Mouse (Mus musculus) kidney, adult 2 months (tissue): ENCODE measurements at regions not wholly inside any gene's neighbourhood (a gene's known extent, or its start where the extent isn't known, plus 50 kb on each side); places are given as distances from the start of the nearest gene placed in this dataset.

Experiments
- DNase-seq: peaks from one replicate; pipeline ENCODE4 v3.0.0; 2021
- H3K27ac ChIP-seq: fragments of 200-500 bp; 2 replicates; pipeline ENCODE4 v1.5.1; 2012; ENCODE audit warnings: low read depth, low read length, control low read depth, inconsistent platforms; ENCODE audit not compliant: insufficient read depth
- H3K27me3 ChIP-seq: fragments of 200-500 bp; replicated peaks from 2 replicates; pipeline ENCODE4 v1.6.1; 2012; ENCODE audit warnings: mild to moderate bottlenecking, moderate library complexity, low read length, inconsistent platforms; ENCODE audit not compliant: control insufficient read depth, insufficient read depth
- H3K36me3 ChIP-seq: fragments of 200-500 bp; 2 replicates; pipeline ENCODE4 v1.6.1; 2012; ENCODE audit warnings: mild to moderate bottlenecking, moderate library complexity, low read length, inconsistent platforms; ENCODE audit not compliant: control insufficient read depth, insufficient read depth
- H3K4me1 ChIP-seq: fragments of 200-500 bp; 2 replicates; pipeline ENCODE4 v1.6.1; 2011; ENCODE audit warnings: low read length; ENCODE audit not compliant: control insufficient read depth, insufficient read depth
- H3K4me3 ChIP-seq: fragments of 200-500 bp; 2 replicates; pipeline ENCODE4 v1.5.1; 2011; ENCODE audit warnings: mild to moderate bottlenecking, low read depth, low read length, control low read depth; ENCODE audit not compliant: insufficient read depth
- CTCF ChIP-seq: fragments of 200-500 bp; conservative IDR thresholded peaks from 2 replicates; pipeline ENCODE4 v1.5.1; 2011; ENCODE audit warnings: low read depth, mild to moderate bottlenecking, control low read depth, low read length, moderate library complexity, mixed read lengths; ENCODE audit not compliant: insufficient read depth, insufficient read length
- POLR2A ChIP-seq: fragments of 200-500 bp; IDR thresholded peaks from one replicate; pipeline ENCODE4 v1.6.1; 2011; ENCODE audit warnings: low read depth, low read length, control low read depth
- WGBS: fragments of 180-500 bp; shearing (Covaris S2); methylation state at CpG from one replicate; pipeline ENCODE4 v1.1.7; 2018; 5-methylcytosine and 5-hydroxymethylcytosine counted together

DNA sequence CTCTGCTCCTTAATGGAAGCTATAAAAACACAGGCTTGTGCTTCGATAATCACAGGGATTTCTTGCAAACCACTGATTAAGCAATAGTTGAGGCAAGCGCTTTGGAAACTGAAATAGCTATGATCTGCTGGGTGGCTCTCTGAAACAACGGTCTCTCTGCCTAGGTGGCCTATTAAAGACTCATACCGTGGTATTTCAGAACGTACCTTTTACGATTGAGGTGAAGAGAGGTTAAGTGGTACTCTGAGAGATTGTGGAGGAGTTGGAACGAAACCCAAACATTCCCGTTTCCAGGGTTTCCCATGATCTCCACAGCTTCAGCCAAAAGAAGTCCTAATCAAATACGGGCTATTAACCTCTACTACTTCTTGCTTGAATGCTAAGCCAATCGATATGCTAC, 212.2 kb downstream of the Actr3 start:
- H3K27me3 ChIP-seq, result no peaks in the 10 kb centered on the region
- no peak for DNase-seq
- no peaks in the 10 kb centered on the region for H3K36me3 ChIP-seq
- no peak overlapping the region for H3K27ac ChIP-seq
- H3K4me1 ChIP-seq, result no peaks in the 10 kb centered on the region
- no peak for TF ChIP-seq CTCF
- TF ChIP-seq POLR2A, result no peak
- WGBS, result 42% methylated on average over 10 of the region's 10 CpGs
- H3K4me3 ChIP-seq, result no peak overlapping the region

GRCm38 (mm10) chr1:125216192-125216591, 219.3 kb downstream of the Actr3 start:
- Histone ChIP-seq H3K4me1 (no peaks in the 10 kb centered on the region), H3K36me3 (no peaks in the 10 kb centered on the region), H3K27me3 (no peaks in the 10 kb centered on the region), H3K4me3 (no peak overlapping the region), H3K27ac (no peak overlapping the region)
- DNase-seq, result no peak
- no peak for TF ChIP-seq CTCF
- TF ChIP-seq POLR2A, result no peak
- WGBS, result 44% methylated on average over 6 of the region's 6 CpGs

DNA sequence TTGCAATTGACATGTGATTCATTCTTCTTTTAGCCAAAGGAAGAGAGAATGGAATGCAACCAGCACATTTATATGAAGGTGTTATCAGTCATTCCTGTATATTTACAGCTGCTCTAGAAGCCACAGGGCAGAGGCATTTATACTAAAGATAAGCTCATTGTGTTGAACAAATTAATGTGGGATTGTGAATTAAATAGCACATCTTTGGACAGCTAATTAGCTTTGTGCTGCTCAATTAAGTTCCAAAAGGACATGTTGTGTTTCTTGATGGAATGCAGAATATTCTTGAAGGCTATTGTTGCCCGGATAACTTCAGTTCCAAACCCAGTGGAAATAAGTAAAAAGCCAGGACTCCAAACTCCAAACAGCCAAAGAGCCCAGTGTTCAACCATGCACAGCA, 248.4 kb downstream of the Actr3 start:
- Histone ChIP-seq H3K27me3 (no peaks in the 10 kb centered on the region), H3K36me3 (no peaks in the 10 kb centered on the region), H3K4me1 (no peaks in the 10 kb centered on the region), H3K27ac (no peak overlapping the region), H3K4me3 (no peak overlapping the region)
- TF ChIP-seq POLR2A, result no peak
- no peak for TF ChIP-seq CTCF
- DNase-seq, result no peak
- 63% methylated on average over 1 of the region's 1 CpGs for WGBS

DNA sequence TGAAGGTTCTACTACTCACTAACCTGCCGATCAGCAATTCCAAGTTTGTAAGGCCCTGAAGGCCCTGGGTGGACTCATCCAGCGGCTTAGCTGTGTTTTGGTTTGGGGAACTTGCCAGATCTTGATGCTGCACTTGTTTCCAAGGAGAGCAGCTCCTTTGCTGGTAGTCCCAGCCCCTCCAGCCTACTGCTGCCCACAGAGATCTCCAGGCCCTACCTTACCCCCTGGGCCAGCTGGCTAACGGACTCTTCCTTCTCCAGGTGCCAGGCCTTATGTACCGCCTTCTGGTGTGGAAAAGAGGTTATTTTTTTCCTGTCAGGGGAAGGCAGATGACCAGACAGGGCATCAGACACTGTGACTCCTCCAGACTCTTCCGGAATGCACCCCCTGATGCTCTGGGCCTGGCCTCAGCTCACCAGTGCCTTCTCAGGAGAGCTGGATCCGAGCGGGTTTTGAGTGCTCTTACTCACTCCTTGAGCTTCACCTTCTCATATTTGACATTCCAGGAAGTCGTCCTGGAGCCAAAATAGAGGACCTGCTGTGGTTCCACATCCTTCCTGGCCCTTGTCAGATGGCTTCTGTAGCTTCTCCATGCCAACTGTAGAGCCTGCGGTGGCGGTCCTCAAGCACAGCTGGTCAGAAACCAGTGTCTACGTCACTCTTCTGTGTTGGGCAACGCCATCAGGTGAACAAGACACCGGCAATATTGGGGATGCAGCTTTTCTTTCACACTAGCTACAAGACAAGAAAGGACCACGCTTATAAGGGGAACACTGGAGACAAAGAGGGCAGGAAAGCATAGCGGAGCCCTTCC, 259.2 kb downstream of the Actr3 start:
- Histone ChIP-seq H3K4me3 (no peak overlapping the region), H3K4me1 (no peaks in the 10 kb centered on the region), H3K36me3 (no peaks in the 10 kb centered on the region), H3K27me3 (no peaks in the 10 kb centered on the region), H3K27ac (no peak overlapping the region)
- no peak for TF ChIP-seq POLR2A
- TF ChIP-seq CTCF, result no peak
- DNase-seq, result no peak
- WGBS, result 90% methylated on average over 15 of the region's 15 CpGs

DNA sequence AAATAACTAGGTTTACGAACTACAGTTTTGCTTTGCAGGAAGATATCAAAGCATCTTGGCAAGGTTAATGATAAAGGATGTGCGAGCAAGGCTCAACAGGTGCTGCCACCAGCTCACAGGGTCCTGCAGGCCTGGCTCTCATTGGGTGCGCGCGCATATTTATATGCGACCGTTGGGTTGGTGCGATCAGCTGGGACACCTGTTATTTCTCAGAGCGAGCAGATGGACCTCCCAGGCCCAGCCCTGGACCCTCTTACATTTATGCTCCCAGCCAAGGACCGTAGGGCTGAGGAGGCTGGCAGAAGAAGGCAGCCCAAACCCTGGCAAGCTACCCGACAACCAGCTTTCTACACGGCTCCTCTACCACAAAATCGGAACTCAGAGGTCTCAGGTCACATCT, 260.8 kb downstream of the Actr3 start:
- no peak overlapping the region for H3K4me3 ChIP-seq
- H3K27ac ChIP-seq, result no peak overlapping the region
- no peaks in the 10 kb centered on the region for H3K4me1 ChIP-seq
- WGBS, result 94% methylated on average over 13 of the region's 13 CpGs
- H3K36me3 ChIP-seq, result no peaks in the 10 kb centered on the region
- no peaks in the 10 kb centered on the region for H3K27me3 ChIP-seq
- TF ChIP-seq POLR2A (no peak), CTCF (no peak)
- no peak for DNase-seq

DNA sequence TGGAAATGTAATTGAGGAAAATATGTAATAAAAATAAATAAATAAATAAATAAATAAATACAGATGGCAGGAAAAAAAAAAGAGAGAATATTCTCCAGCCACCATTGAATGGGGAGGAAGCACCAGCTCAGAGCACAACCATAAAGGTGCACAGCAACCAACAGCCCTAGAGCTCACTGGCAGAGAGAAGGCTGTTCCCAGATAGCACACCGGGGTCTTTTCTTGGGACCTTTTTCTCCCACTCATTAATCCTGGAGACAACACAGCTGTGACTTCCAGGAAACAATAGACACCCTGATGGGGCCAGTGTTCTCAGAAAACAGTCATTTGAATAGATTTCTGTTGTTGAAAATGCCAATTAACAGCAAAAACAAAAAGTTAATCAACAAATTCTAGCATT, 263.1 kb downstream of the Actr3 start:
- Histone ChIP-seq H3K27me3 (no peaks in the 10 kb centered on the region), H3K4me1 (no peaks in the 10 kb centered on the region), H3K36me3 (no peaks in the 10 kb centered on the region), H3K27ac (no peak overlapping the region), H3K4me3 (no peak overlapping the region)
- TF ChIP-seq CTCF, result no peak
- WGBS, result 23% methylated on average over 1 of the region's 1 CpGs
- DNase-seq, result no peak

GRCm38 (mm10) chr1:125165226-125165625, 270.3 kb downstream of the Actr3 start:
- no peaks in the 10 kb centered on the region for H3K36me3 ChIP-seq

More at GRCm38 (mm10) chr1:125165226-125165625, 270.3 kb downstream of the Actr3 start:
- H3K27ac ChIP-seq, result no peak overlapping the region
- H3K27me3 ChIP-seq, result no peaks in the 10 kb centered on the region
- no peak overlapping the region for H3K4me3 ChIP-seq
- peak; percentile 61 for DNase-seq
- WGBS, result 38% methylated on average over 1 of the region's 1 CpGs
- H3K4me1 ChIP-seq, result no peaks in the 10 kb centered on the region
- TF ChIP-seq CTCF, result no peak
- TF ChIP-seq POLR2A, result no peak
